Mouse (Mus musculus) hematopoietic stem cell, adult 5-6 weeks (primary cell): ENCODE measurements at regions not wholly inside any gene's neighbourhood (a gene's known extent, or its start where the extent isn't known, plus 50 kb on each side); places are given as distances from the start of the nearest gene placed in this dataset.

ENCODE experiments used
- ATAC-seq, 2 experiments: fragments of 125-278 bp in 1 of 2; replicated peaks in 1 of 2; 2 replicates each; pipeline ENCODE4 v1.8.0; 2016 to 2017; ENCODE audit warnings: inconsistent platforms in 2 of 2, mild to moderate bottlenecking in 2 of 2, moderate number of reproducible peaks in 2 of 2, low read depth in 1 of 2, moderate TSS enrichment in 1 of 2; ENCODE audit not compliant: low FRiP score in 2 of 2, poor library complexity in 2 of 2, severe bottlenecking in 2 of 2, insufficient read depth in 1 of 2, low TSS enrichment in 1 of 2

- ATAC-seq, result peak; percentile 100
Measured at GRCm38 (mm10) chr10:81996742-81997536, 51.0 kb upstream of the Zfp873 start.
